In the genomic region with DNA sequence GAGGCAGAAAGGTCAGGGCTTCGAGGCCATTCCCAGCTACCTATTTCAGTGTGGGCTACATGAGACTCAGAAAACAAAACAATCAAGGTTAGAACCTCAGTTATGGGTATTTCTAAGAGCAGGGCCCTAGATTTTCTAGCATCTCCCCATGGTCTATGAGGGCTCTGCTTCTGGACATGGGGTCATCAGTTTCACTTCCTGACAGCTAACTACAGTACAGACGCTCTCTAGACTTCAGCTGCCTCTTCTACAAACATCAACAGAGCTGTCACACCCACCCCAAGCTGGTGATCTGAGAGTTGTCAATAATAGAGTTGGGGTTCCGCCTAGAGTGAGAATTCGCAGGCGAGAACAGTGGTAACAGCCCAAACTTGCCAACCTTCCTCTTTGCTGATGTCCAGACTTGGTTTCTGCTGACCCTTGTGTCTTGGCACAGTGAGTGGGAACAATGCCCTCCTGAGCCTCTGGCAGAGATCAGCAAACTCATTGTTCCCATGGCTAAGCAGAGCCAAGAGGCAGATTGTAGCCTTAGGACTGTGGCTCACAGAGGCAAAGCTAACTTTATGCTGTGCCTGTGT, we compare ENCODE assay signal across 19 mouse cellular contexts. TPM values are rescaled to one million over a fixed set of nuclear protein-coding genes. Genes with fewer than 3 reads are reported as not detected.
DNase-seq lines count a peak whose midpoint lies in the region; ATAC-seq and TF ChIP-seq lines count a peak whose summit lies in the region.
"Had no signal": no experiment of that assay in that cellular context is flagged by ENCODE, and none has a peak within 500 bp of the region (broad histone marks: within the 10 kb centered on the region; RNA-seq: fewer than 3 reads in every experiment).

No protein-coding gene starts in this region.

- H3K27ac ChIP-seq in liver, adult 2 months (replicated peaks; ENCODE audit: insufficient read depth, low read depth, low read length): no peak overlapping the region
- H3K27ac ChIP-seq in forebrain, postnatal 0 days (ENCODE audit: low read depth, low read length): no peak overlapping the region
- no peak overlapping the region for H3K27ac ChIP-seq in intestine, embryonic 16.5 days (ENCODE audit: low read length)
- H3K27ac ChIP-seq: embryonic facial prominence, embryonic 10.5 days; forebrain, embryonic 10.5 days; limb, embryonic 12.5 days; midbrain, embryonic 15.5 days; neural tube, embryonic 15.5 days had no signal

- no peaks in the 10 kb centered on the region for H3K27me3 ChIP-seq in liver, adult 2 months (ENCODE audit: control insufficient read depth, insufficient read depth, low read length)
- H3K27me3 ChIP-seq in forebrain, postnatal 0 days (ENCODE audit: insufficient read depth, low read length): no peaks in the 10 kb centered on the region
- no peaks in the 10 kb centered on the region for H3K27me3 ChIP-seq in intestine, embryonic 16.5 days (replicated peaks; ENCODE audit: control insufficient read depth, insufficient read depth, low read length)
- H3K27me3 ChIP-seq: limb, embryonic 12.5 days; midbrain, embryonic 15.5 days; neural tube, embryonic 15.5 days had no signal

- no peaks in the 10 kb centered on the region for H3K79me2 ChIP-seq in liver, adult 2 months (ENCODE audit: control insufficient read depth, insufficient read depth, low read length)

- H3K4me2 ChIP-seq in forebrain, postnatal 0 days (ENCODE audit: low read depth): no peak overlapping the region
- H3K4me2 ChIP-seq in intestine, embryonic 16.5 days (ENCODE audit: low read depth, low read length): no peak overlapping the region
- H3K4me2 ChIP-seq: limb, embryonic 12.5 days; midbrain, embryonic 15.5 days; neural tube, embryonic 15.5 days had no signal

- H3K4me1 ChIP-seq in liver, adult 2 months (ENCODE audit: control insufficient read depth, insufficient read depth, low read length): no peaks in the 10 kb centered on the region
- no peaks in the 10 kb centered on the region for H3K4me1 ChIP-seq in forebrain, postnatal 0 days (ENCODE audit: insufficient read depth)
- no peaks in the 10 kb centered on the region for H3K4me1 ChIP-seq in intestine, embryonic 16.5 days (ENCODE audit: control insufficient read depth, insufficient read depth, low read length)
- H3K4me1 ChIP-seq: embryonic facial prominence, embryonic 10.5 days; forebrain, embryonic 10.5 days; limb, embryonic 12.5 days; midbrain, embryonic 15.5 days; neural tube, embryonic 15.5 days had no signal

- H3K9me3 ChIP-seq in forebrain, postnatal 0 days (ENCODE audit: low read length): no peaks in the 10 kb centered on the region
- H3K9me3 ChIP-seq in intestine, embryonic 16.5 days (ENCODE audit: control insufficient read depth, low read length): no peaks in the 10 kb centered on the region
- H3K9me3 ChIP-seq: embryonic facial prominence, embryonic 10.5 days; forebrain, embryonic 10.5 days; limb, embryonic 12.5 days; midbrain, embryonic 15.5 days; neural tube, embryonic 15.5 days had no signal

- H3K36me3 ChIP-seq in liver, adult 2 months (ENCODE audit: control insufficient read depth, insufficient read depth, low read length): no peaks in the 10 kb centered on the region
- H3K36me3 ChIP-seq in forebrain, postnatal 0 days (ENCODE audit: insufficient read depth): no peaks in the 10 kb centered on the region
- no peaks in the 10 kb centered on the region for H3K36me3 ChIP-seq in intestine, embryonic 16.5 days (ENCODE audit: control insufficient read depth, insufficient read depth, low read length)
- H3K36me3 ChIP-seq: embryonic facial prominence, embryonic 10.5 days; forebrain, embryonic 10.5 days; limb, embryonic 12.5 days; midbrain, embryonic 15.5 days; neural tube, embryonic 15.5 days had no signal

- H3K9ac ChIP-seq in liver, adult 2 months (ENCODE audit: low read depth, low read length): no peak overlapping the region
- H3K9ac ChIP-seq in forebrain, postnatal 0 days: no peak overlapping the region
- no peak overlapping the region for H3K9ac ChIP-seq in intestine, embryonic 16.5 days (ENCODE audit: low read depth, low read length)
- H3K9ac ChIP-seq: limb, embryonic 12.5 days; midbrain, embryonic 15.5 days; neural tube, embryonic 15.5 days had no signal

- intact Hi-C loops in heart, postnatal 36 days (cut with DNase I): no loop called here

- no peak for ATAC-seq in forebrain, postnatal 0 days
- no peak for ATAC-seq in intestine, embryonic 16.5 days
- ATAC-seq: inflammation-experienced regulatory T-cells, adult 6 months; midbrain, embryonic 15.5 days had no signal

- 69% methylated on average over 5 of the region's 5 CpGs for WGBS in liver, adult 2 months
- WGBS in forebrain, postnatal 0 days: 90% methylated on average over 5 of the region's 5 CpGs
- 73% methylated on average over 5 of the region's 5 CpGs for WGBS in intestine, embryonic 16.5 days

- peak; percentile 94 for DNase-seq in heart, adult 11 months
- DNase-seq in heart, postnatal 4 days: no peak
- DNase-seq in liver, adult 2 months (ENCODE audit: extremely low read depth, low read depth, low spot score): peak; percentile 74
- no peak for DNase-seq in liver
- peak; percentile 2 for DNase-seq in heart, postnatal 36 days
- peak; percentile 6 for DNase-seq in right cerebral cortex, postnatal 25 days
- DNase-seq in forebrain, postnatal 0 days: no peak
- DNase-seq: adrenal gland, postnatal 10 days; cerebellum, adult 18-20 months; lung, postnatal 10 days; thymus, adult 2 months had no signal

- H3K4me3 ChIP-seq in liver, adult 2 months (ENCODE audit: insufficient read depth, low read depth, low read length): no peak overlapping the region
- H3K4me3 ChIP-seq in forebrain, postnatal 0 days (ENCODE audit: low read depth, low read length): no peak overlapping the region
- no peak overlapping the region for H3K4me3 ChIP-seq in intestine, embryonic 16.5 days (ENCODE audit: low read length)
- H3K4me3 ChIP-seq: embryonic facial prominence, embryonic 10.5 days; forebrain, embryonic 10.5 days; limb, embryonic 12.5 days; midbrain, embryonic 15.5 days; neural tube, embryonic 15.5 days had no signal

- TF ChIP-seq CTCF in liver, adult 2 months (IDR thresholded peaks at IDR 0.05; ENCODE audit: low read depth, low read length): no peak
- no peak for TF ChIP-seq CTCF in forebrain, postnatal 0 days (IDR thresholded peaks at IDR 0.05; ENCODE audit: low read depth)

- no peak for TF ChIP-seq POLR2A in liver, adult 2 months (IDR thresholded peaks at IDR 0.05; ENCODE audit: extremely low read depth, insufficient read depth, low read length)

RNA-seq across cellular contexts. Expression of a gene that starts 28.6 kb away (rescaled TPM):
- total RNA-seq in heart, postnatal 4 days (2021): 10 to 100 TPM; 84.0 to 93.4 TPM
- total RNA-seq in liver, adult 2 months (2014; rRNA removed): 35.9 and 37.9 TPM in 2 replicates
- polyA plus RNA-seq in liver, adult 2 months (2012; rRNA removed): 17.6 and 19.7 TPM in 2 replicates
- total RNA-seq in heart, postnatal 36 days (2021): 10 to 100 TPM; 64.1 to 65.2 TPM
- total RNA-seq in forebrain, postnatal 0 days (2014; rRNA removed): 70.2 and 74.7 TPM in 2 replicates
- polyA plus RNA-seq in forebrain, postnatal 0 days (2015; fragmentation: Nextera tagmentation; extraction: Ambion mirVana): 37.8 and 46.9 TPM in 2 replicates
- polyA plus RNA-seq in intestine, embryonic 16.5 days (2015; fragmentation: Nextera tagmentation; extraction: Ambion mirVana): 53.0 and 54.9 TPM in 2 replicates

RNA-seq across cellular contexts. Expression of a gene that starts 30.9 kb away (rescaled TPM):
- not detected for total RNA-seq in heart, postnatal 4 days (2021)
- total RNA-seq in liver, adult 2 months (2014; rRNA removed): not detected in 2 replicates
- polyA plus RNA-seq in liver, adult 2 months (2012; rRNA removed): not detected in 2 replicates
- not detected for total RNA-seq in heart, postnatal 36 days (2021)
- not detected in 2 replicates for total RNA-seq in forebrain, postnatal 0 days (2014; rRNA removed)
- polyA plus RNA-seq in forebrain, postnatal 0 days (2015; fragmentation: Nextera tagmentation; extraction: Ambion mirVana): 0.18 and 0.19 TPM in 2 replicates
- polyA plus RNA-seq in intestine, embryonic 16.5 days (2015; fragmentation: Nextera tagmentation; extraction: Ambion mirVana): not detected in 2 replicates
- total RNA-seq: adrenal gland, postnatal 10 days had no signal
- polyA plus RNA-seq: embryonic facial prominence, embryonic 10.5 days; forebrain, embryonic 10.5 days; heart, embryonic 16.5 days; inflammation-experienced regulatory T-cells, adult 6 months; limb, embryonic 12.5 days had no signal

RNA-seq across cellular contexts. Expression of a gene that starts 40.0 kb away (rescaled TPM):
- 10 to 100 TPM; 15.0 to 16.1 TPM for total RNA-seq in heart, postnatal 4 days (2021)
- total RNA-seq in liver, adult 2 months (2014; rRNA removed): 9.7 and 10.3 TPM in 2 replicates
- polyA plus RNA-seq in liver, adult 2 months (2012; rRNA removed): 2.0 and 2.4 TPM in 2 replicates
- total RNA-seq in heart, postnatal 36 days (2021): 10 to 100 TPM; 10.8 to 14.9 TPM
- 17.7 and 20.6 TPM in 2 replicates for total RNA-seq in forebrain, postnatal 0 days (2014; rRNA removed)
- 2.2 and 5.8 TPM in 2 replicates for polyA plus RNA-seq in forebrain, postnatal 0 days (2015; fragmentation: Nextera tagmentation; extraction: Ambion mirVana)
- 5.9 and 6.3 TPM in 2 replicates for polyA plus RNA-seq in intestine, embryonic 16.5 days (2015; fragmentation: Nextera tagmentation; extraction: Ambion mirVana)

Comparison
In these comparisons a context has a peak if more than half of its experiments do, and no peak if none do; other contexts are left out.
1. DNase-seq: peak in heart, adult 11 months (single experiment), liver, adult 2 months (single experiment), heart, postnatal 36 days (2 of 2) and right cerebral cortex, postnatal 25 days (single experiment); none in heart, postnatal 4 days (single experiment), liver (single experiment) and forebrain, postnatal 0 days (single experiment).